Mouse (Mus musculus): ENCODE measurements around the gene Myo16.

Myo16 gene

DNA sequence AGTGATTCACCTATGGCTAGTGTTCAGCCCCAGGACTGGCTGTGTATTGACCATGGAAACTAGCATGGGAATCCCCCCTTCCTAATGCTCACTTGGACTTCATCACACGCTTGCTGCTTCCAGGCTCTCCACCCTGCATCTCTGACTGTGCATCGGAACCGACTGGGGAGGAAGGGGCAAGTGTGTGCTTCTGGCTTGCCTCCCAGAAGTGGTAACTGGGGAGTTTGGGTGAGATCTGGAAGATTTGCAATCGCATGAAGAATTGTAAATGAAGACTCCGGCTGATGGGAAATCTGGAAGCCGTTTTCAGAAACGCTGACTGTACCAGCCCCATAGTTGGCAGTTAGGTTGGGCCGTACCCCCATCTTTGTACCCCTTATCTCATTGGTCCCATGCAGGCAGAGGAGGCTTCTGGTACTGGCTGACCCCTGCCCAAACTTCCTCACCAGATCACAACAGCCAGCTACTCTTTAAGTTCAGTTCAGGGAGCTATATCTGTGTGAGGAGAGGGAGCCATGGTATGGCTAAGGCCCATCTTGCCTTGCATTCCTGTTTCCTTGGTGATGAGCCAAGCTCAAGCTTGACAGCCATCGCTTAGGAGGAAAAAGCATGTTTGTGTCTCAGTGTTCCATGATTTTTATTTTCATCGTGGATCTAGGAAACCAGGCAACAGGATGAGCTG, 336.2 kb downstream of the Myo16 start:
- no peak for TF ChIP-seq GATA4 (IDR thresholded peaks at IDR 0.05; ENCODE audit: insufficient replicate concordance, low read length)

DNA sequence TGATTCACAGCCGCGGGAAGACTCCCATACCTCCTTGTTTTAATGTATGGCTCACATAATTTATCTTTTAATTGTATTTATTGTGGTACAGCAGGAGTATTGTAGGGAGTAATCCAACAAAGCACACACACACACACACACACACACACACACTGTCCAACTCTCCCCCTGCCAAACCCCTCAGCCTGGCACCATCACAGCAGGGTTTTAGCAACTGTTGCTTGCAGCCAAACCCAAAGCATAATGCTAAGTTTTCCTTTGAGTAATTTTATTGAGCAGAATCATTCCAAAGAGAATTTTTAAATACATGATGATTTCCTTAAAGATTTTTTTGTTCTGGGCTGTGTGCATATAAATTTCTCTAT, 336.7 kb downstream of the Myo16 start:
- TF ChIP-seq GATA4 (IDR thresholded peaks at IDR 0.05; ENCODE audit: insufficient replicate concordance, low read length) = no peak

- no peak for TF ChIP-seq GATA4 (IDR thresholded peaks at IDR 0.05; ENCODE audit: insufficient replicate concordance, low read length)
These were observed 337.2 kb downstream of the Myo16 start for GRCm38 (mm10) chr8:10490874-10491273.

DNA sequence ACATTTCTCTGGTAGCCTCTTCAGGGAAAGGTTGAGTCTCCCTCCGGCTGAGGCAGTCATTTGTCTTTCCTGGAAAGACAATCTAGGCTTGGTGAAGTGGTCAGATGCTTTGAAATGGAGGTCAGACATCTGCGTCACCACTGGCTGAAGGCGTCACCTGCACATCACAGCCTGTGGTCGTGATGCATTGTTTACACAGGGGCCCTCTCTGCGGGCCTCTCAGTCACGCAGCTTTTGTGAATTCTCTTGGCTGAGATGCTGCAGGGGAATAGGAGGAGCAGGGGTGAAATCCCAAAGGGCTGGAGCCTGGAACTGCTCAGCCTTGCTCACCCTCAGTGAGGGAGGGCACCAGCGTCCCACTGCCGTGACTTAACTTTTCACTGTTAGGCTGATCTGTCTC, 346.1 kb downstream of the Myo16 start:
- no peak for TF ChIP-seq GATA4 (IDR thresholded peaks at IDR 0.05; ENCODE audit: insufficient replicate concordance, low read length)

DNA sequence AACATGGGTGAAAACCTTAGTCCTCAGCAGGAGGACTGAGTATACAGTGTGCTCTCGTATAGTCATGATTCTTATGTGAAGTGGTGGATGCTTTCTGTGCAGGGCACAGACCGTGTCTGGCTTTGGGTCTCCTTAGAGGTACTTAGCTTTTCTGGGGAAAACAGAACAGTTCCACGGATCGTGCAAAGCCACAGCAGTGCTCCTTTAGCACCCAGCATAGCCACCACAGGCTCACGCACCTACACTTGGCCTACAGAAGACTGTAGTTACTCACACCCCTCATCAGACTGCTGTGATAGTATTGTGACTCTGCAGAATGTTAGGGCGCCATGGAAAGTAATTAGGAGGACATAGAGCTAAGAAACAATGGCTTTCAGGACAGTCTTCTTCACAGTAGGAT, 346.8 kb downstream of the Myo16 start:
- TF ChIP-seq GATA4 (IDR thresholded peaks at IDR 0.05; ENCODE audit: insufficient replicate concordance, low read length) = no peak

- TF ChIP-seq GATA4 (IDR thresholded peaks at IDR 0.05; ENCODE audit: insufficient replicate concordance, low read length) = no peak
These were observed 348.0 kb downstream of the Myo16 start for GRCm38 (mm10) chr8:10501750-10502149.

DNA sequence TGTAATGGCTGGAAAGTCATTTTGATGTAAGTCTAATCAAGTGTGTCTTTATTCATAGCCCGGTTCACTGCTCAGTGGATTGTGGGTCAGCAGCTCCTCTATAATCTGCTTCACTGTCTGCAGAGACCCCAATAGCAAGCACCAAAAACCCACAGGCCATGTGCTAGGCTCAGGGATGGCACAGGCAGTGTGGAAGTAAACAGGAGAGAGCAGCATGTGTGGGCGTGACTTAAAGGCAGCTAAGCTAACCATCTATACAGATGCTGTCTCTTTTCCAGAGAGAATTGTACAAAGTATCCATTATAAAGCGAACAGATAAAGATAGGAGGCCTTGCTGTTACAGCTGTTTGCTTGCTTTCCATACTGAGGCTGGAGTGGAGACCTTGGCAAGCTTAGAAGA, 358.4 kb downstream of the Myo16 start:
- no peak for TF ChIP-seq GATA4 (IDR thresholded peaks at IDR 0.05; ENCODE audit: insufficient replicate concordance, low read length)

- TF ChIP-seq GATA4 (IDR thresholded peaks at IDR 0.05; ENCODE audit: insufficient replicate concordance, low read length) = no peak
These were observed 363.7 kb downstream of the Myo16 start for GRCm38 (mm10) chr8:10517381-10517780.

GRCm38 (mm10) chr8:10519276-10519675, 365.6 kb downstream of the Myo16 start:
- TF ChIP-seq GATA4 (IDR thresholded peaks at IDR 0.05; ENCODE audit: insufficient replicate concordance, low read length) = no peak

- no peak for TF ChIP-seq GATA4 (IDR thresholded peaks at IDR 0.05; ENCODE audit: insufficient replicate concordance, low read length)
These were observed 367.8 kb downstream of the Myo16 start for GRCm38 (mm10) chr8:10521463-10521862.

DNA sequence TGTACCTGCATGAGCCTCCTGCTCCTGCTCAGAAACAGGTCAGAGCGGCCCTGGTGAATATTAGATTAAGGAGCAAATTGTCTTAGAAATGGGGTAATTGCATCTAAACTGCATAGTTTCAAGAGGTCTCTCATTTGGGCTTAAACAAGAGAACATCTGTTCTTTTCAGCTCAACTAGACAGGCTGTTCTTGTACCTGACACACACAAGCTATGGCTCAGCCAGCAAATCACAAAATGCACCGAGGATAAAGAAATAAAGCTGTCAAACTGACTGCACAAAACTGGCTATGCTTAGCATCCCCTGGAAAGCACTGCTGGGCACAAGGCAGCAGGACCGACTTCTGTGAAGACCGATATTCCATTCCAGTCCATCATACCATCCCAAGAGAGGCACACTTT, 372.0 kb downstream of the Myo16 start:
- no peak for TF ChIP-seq GATA4 (IDR thresholded peaks at IDR 0.05; ENCODE audit: insufficient replicate concordance, low read length)

GRCm38 (mm10) chr8:10526616-10527015, 372.9 kb downstream of the Myo16 start:
- TF ChIP-seq GATA4 (IDR thresholded peaks at IDR 0.05; ENCODE audit: insufficient replicate concordance, low read length) = no peak

DNA sequence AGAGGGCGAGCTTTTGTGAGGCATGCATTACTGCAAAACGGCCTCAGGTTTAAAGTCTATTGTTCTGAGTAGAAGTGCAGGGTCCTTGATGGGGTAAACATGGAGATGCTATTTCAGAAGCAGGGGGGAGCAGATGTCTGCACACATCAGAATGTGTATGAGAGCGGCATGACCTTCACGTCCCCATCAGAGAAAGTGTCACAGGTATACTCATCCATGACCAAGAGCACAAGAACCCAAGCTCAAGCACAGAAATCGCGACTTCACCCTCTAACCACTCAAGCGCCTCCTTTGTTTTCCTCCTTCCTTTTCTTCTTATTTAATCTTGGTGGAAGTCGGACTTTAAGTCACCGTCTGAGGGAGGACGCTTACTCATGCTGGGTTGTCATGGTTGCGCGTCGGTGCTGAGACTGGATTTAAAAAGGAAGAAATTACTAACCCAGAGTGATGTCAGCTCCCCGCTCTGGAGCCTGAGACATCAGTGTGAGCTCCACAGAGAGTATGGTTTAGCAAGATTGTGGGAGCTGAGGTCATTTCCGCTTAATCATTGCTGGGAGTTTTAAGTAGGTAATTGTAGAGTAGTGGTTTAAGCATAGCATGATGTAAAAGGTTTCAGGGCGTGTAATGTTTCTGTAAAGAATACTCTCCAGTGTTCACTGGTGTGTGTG, 381.0 kb downstream of the Myo16 start:
- TF ChIP-seq GATA4 (IDR thresholded peaks at IDR 0.05; ENCODE audit: insufficient replicate concordance, low read length) = no peak

- no peak for TF ChIP-seq GATA4 (IDR thresholded peaks at IDR 0.05; ENCODE audit: insufficient replicate concordance, low read length)
These were observed 384.6 kb downstream of the Myo16 start for GRCm38 (mm10) chr8:10538319-10538718.

GRCm38 (mm10) chr8:10539665-10540064, 386.0 kb downstream of the Myo16 start:
- no peak for TF ChIP-seq GATA4 (IDR thresholded peaks at IDR 0.05; ENCODE audit: insufficient replicate concordance, low read length)

DNA sequence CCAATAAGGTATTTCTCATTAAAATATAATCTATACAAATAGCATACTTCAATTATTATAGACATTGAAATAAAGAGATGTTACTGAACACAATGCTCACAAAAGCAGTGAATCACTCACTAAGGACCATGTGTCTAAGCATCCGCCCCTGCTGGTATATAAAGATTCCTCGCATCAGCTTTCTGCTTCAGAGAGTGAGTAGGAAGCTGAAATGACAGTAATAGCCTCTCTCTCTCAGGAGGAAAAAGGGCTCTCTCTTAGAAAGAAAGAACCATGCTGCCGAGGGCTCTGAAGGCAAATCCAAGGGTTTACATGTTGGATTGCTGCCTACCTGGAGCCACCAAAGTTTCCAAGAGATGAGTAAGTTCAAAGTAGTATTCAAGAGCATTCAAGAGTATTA, 392.2 kb downstream of the Myo16 start:
- no peak for TF ChIP-seq GATA4 (IDR thresholded peaks at IDR 0.05; ENCODE audit: insufficient replicate concordance, low read length)

GRCm38 (mm10) chr8:10546519-10546918, 392.8 kb downstream of the Myo16 start:
- no peak for TF ChIP-seq GATA4 (IDR thresholded peaks at IDR 0.05; ENCODE audit: insufficient replicate concordance, low read length)
